In the genomic region with DNA sequence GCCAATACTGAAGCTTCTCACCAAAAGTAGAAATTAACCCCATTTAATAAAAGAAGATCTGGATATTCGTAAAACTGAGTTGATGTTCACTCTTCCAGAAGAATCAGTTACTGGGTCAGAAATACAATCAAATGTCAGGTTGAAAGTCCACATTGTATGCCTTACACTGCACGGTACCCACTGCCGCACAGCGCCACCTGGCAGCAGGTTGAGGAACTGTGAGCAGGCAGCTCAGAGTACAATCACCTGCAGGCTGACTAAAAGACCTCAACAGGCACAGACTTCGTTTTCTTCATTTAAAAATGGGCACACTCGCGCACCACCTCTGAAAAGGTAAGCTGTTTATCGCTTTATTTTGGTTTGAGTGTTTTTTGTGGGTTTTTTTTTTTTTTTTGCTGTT, we compare ENCODE assay signal across 9 mouse cellular contexts.
DNase-seq lines count a peak whose midpoint lies in the region; ATAC-seq lines count a peak whose summit lies in the region.
"Had no signal": no experiment of that assay in that cellular context is flagged by ENCODE, and none has a peak within 500 bp of the region (broad histone marks: within the 10 kb centered on the region; RNA-seq: fewer than 3 reads in every experiment).

No protein-coding gene starts in this region.

- H3K27ac ChIP-seq in forebrain, embryonic 14.5 days (ENCODE audit: low read depth, low read length): no peak overlapping the region
- H3K27ac ChIP-seq in intestine, embryonic 15.5 days: no peak overlapping the region
- H3K27ac ChIP-seq in midbrain, embryonic 15.5 days: no peak overlapping the region

- no peaks in the 10 kb centered on the region for H3K9me3 ChIP-seq in forebrain, embryonic 14.5 days (replicated peaks; ENCODE audit: control insufficient read depth, low read length)
- H3K9me3 ChIP-seq in intestine, embryonic 15.5 days: no peaks in the 10 kb centered on the region
- no peaks in the 10 kb centered on the region for H3K9me3 ChIP-seq in midbrain, embryonic 15.5 days
- H3K9me3 ChIP-seq: megakaryocyte, embryonic 14.5 days had no signal

- H3K9ac ChIP-seq in forebrain, embryonic 14.5 days (ENCODE audit: low read length): no peak overlapping the region
- no peak overlapping the region for H3K9ac ChIP-seq in intestine, embryonic 15.5 days
- no peak overlapping the region for H3K9ac ChIP-seq in midbrain, embryonic 15.5 days

- 13% methylated on average over 8 of the region's 8 CpGs for WGBS in forebrain, embryonic 14.5 days
- WGBS in intestine, embryonic 15.5 days: 13% methylated on average over 8 of the region's 8 CpGs
- whole genome bisulfite sequencing in midbrain, embryonic 15.5 days: 18% methylated on average over 8 of the region's 8 CpGs

- peak; percentile 49 for DNase-seq in gastrocnemius, postnatal 10 days
- DNase-seq in gastrocnemius, postnatal 25 days: no peak
- DNase-seq in c-Kit-positive CD71-negative TER-119-negative erythroid progenitor cells, embryonic 14.5 days (ENCODE audit: low read depth): peak; percentile 6
- peak; percentile 72 for DNase-seq in forebrain, embryonic 14.5 days (ENCODE audit: low spot score)
- peak; percentile 37 to 66 for DNase-seq in left cerebral cortex, adult 8-10 months (ENCODE audit: low spot score in 2 of 2)
- DNase-seq in thymus, postnatal 14 days: peak; percentile 6

- no peaks in the 10 kb centered on the region for H3K27me3 ChIP-seq in forebrain, embryonic 14.5 days (replicated peaks; ENCODE audit: control insufficient read depth, insufficient read depth, low read length)
- no peaks in the 10 kb centered on the region for H3K27me3 ChIP-seq in intestine, embryonic 15.5 days (replicated peaks)
- no peaks in the 10 kb centered on the region for H3K27me3 ChIP-seq in midbrain, embryonic 15.5 days (replicated peaks)
- H3K27me3 ChIP-seq: megakaryocyte, embryonic 14.5 days had no signal

- no peak overlapping the region for H3K4me2 ChIP-seq in forebrain, embryonic 14.5 days (ENCODE audit: low read length)
- no peak overlapping the region for H3K4me2 ChIP-seq in intestine, embryonic 15.5 days (replicated peaks)
- no peak overlapping the region for H3K4me2 ChIP-seq in midbrain, embryonic 15.5 days

- no peak overlapping the region for H3K4me3 ChIP-seq in forebrain, embryonic 14.5 days (ENCODE audit: low read depth, low read length)
- H3K4me3 ChIP-seq in intestine, embryonic 15.5 days (replicated peaks): no peak overlapping the region
- H3K4me3 ChIP-seq in midbrain, embryonic 15.5 days: no peak overlapping the region
- H3K4me3 ChIP-seq: megakaryocyte, embryonic 14.5 days had no signal

- no peaks in the 10 kb centered on the region for H3K36me3 ChIP-seq in forebrain, embryonic 14.5 days (ENCODE audit: control insufficient read depth, insufficient read depth, low read length)
- H3K36me3 ChIP-seq in intestine, embryonic 15.5 days: no peaks in the 10 kb centered on the region
- no peaks in the 10 kb centered on the region for H3K36me3 ChIP-seq in midbrain, embryonic 15.5 days (replicated peaks)

- H3K4me1 ChIP-seq in forebrain, embryonic 14.5 days (ENCODE audit: control insufficient read depth, insufficient read depth, low read length): no peaks in the 10 kb centered on the region
- H3K4me1 ChIP-seq in intestine, embryonic 15.5 days (replicated peaks): no peaks in the 10 kb centered on the region
- H3K4me1 ChIP-seq in midbrain, embryonic 15.5 days: no peaks in the 10 kb centered on the region
- H3K4me1 ChIP-seq: megakaryocyte, embryonic 14.5 days had no signal

- peak; percentile 87 for ATAC-seq in forebrain, embryonic 14.5 days
- peak; percentile 75; the same call in 1 of the 2 replicates for ATAC-seq in intestine, embryonic 15.5 days
- ATAC-seq in midbrain, embryonic 15.5 days (replicated peaks): peak; percentile 72; the same call in 1 of the 2 replicates
